Mouse (Mus musculus) lung, postnatal 14 days (tissue): ENCODE measurements around the gene Lactb.

ENCODE experiments used
- DNase-seq: peaks from one replicate; pipeline ENCODE4 v3.0.0; 2021

Gene Lactb

GRCm38 (mm10) chr9:66977982-66978381 is 2.7 kb upstream of the Lactb start:
- no peak for DNase-seq

GRCm38 (mm10) chr9:66977121-66977520 is 1.8 kb upstream of the Lactb start:
- no peak for DNase-seq

- peak; percentile 83 for DNase-seq
Measured at GRCm38 (mm10) chr9:66974721-66975225, 511 bp downstream of the Lactb start.

- DNase-seq: no peak
Measured at GRCm38 (mm10) chr9:66971116-66971515, 4.2 kb downstream of the Lactb start.

DNA sequence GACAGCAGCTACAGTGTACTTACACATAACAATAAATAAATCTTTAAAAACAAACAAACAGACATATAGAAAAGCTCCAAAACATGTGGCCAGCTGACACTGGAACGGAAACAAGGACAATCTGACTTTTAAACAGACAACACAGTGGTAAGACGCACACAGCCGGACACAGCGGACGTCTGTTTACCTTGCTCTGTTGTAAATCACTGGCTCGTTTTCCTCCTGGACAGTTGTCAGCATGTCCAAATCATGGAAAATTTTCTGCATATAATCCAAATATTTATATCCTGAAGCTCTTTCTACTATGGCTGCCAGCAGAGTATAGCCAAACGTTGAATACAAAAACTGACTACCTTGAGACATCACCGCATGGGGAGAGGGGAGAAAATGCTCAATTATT is 7.8 kb downstream of the Lactb start:
- DNase-seq: no peak

DNA sequence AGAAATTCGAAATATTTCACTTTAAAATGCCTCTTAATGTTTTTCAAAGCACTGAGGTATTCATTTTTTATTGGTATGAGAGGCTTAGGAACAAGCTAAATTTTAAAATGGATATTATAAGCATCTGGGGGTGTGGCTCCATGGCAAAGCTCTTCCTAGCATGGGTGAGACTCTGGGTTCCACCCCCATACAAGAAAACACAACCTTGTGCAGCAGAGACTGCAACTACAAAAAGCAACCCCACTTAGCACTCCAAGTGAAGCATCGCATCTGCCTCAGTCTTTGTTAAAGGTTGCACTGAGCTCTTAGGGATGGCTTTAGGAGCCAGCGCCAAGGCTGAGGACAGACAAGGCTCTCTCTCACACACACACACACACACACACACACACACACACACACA is 13.8 kb downstream of the Lactb start:
- DNase-seq: no peak

DNA sequence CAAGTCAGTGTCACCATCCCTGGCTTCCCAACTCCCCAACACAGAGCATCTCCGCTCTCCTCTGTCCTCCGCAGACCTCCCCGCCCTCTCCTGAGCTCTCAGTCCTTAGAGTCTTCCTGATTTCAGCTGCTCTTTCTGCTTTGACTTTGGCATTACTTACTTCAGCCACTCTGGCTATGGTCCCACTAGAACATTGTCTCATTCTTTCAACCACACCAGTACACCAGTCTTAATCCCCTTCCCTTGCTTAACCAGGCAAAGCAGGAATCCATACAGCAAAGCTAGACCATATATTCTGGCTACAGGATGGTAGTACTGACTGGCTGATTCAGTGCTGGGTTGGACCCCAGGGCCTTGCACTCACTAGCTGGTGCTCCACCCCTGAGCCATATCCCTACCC is 17.8 kb downstream of the Lactb start:
- no peak for DNase-seq

GRCm38 (mm10) chr9:66952886-66953285 is 22.4 kb downstream of the Lactb start:
- no peak for DNase-seq

- no peak for DNase-seq
Measured at GRCm38 (mm10) chr9:66952321-66952720, 23.0 kb downstream of the Lactb start.

DNA sequence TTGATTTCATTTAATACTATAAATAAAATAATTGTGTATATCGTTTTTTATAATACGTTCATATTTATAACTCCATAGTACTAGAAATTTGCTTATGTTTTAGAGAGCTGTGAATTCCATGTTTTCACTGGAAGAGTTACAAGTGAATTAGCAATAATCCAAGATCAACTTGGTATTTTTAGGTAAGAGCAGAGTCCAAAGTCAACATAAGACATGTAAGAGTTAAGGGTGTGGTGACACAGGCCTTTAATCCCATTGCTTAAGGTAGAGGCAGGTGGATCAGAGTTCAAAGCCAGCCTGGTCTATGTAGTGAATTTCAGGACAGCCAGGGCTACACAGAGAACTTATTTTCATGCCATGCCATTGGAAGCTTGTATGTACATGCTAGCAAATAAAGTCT is 26.7 kb downstream of the Lactb start:
- no peak for DNase-seq

GRCm38 (mm10) chr9:66945647-66946641 is 29.3 kb downstream of the Lactb start, which contains the start of gene Rps27l:
Gene Rps27l, plus strand, starts transcription at chr9:66946086.
- DNase-seq: peak; percentile 96

DNA sequence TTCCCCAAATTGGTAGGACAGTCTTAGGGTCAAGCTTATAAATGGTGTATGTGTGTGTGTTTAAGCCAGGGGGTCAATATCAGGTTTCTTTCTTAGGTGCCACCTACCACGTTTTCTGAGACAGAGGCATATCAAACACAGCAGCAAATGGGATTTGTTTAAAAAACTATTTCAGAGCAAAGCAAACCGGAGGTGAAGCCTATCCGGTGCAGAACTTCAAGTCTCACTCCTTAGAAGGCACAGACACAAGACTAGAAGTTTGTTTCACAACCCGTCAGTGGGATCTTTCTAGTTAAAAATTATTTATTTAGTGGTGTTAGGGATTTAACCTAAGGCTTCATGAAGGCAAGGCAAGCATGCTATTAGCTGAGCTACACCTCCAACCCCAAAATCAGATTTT is 30.1 kb downstream of the Lactb start:
- DNase-seq: no peak

DNA sequence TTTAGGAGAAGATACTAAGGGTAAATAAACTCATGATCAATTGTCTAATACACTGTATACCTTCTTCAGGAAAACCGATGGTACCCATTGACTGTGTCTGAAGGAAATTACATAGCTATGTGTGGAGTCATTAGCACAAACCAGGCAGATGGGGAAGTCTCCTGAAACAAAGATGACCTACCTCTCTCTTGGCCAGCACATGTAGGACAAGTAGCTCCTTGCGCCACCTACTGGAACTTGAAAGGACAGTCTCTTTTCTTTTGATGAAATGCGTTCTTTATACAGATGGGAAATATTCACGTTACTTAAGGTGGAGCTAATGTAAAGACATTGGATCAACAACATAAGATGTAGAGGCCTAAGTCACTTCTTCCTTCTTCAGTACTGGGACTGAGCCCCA is 36.4 kb downstream of the Lactb start:
- peak; percentile 68 for DNase-seq

- peak; percentile 48 for DNase-seq
Measured at GRCm38 (mm10) chr9:66937507-66937906, 37.8 kb downstream of the Lactb start.

DNA sequence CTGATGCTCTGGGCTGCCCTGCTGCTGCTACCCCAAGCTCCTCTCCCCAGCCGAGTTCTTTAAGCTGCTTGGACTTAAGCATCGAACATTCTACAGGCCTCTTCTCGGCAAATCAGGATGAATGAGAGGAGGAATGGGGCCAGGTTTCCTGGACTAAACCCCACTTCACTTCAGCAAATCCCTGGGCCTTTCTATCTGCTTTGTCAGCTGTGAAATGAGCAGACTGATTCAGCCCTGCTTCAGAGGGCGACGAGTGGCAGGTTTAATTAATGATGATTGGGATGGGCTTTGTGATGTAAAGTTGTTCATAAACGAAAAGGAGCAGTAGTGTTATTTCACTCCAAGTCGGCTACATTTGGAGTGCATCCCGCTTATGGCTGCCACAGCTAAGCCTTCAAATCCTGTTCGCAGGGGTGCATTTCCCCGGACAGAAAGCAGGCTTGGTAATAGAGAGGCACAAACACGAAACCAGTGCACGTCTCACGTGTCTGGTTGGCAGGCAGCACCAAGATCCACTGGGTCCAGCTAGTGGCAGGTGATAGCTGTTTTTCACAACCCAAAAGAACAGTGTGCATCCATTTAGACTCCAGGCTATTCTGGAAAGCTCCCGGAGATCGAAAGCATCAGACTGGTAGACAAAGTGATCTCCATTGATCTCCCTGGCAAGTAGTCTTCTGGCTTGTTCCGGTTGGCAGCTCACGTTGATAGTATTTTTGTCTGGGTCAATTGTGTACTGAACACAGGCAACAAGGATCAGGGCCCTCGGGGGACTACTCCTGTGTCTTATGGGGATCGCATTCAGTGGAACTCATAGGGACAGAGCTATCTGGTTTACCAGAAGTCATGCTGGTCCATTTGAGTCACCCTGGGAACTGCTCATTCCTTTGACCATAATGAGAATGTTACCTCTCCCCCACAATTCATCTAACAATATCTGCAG is 41.1 kb downstream of the Lactb start:
- DNase-seq: no peak

GRCm38 (mm10) chr9:66930351-66930750 is 44.9 kb downstream of the Lactb start:
- no peak for DNase-seq

DNA sequence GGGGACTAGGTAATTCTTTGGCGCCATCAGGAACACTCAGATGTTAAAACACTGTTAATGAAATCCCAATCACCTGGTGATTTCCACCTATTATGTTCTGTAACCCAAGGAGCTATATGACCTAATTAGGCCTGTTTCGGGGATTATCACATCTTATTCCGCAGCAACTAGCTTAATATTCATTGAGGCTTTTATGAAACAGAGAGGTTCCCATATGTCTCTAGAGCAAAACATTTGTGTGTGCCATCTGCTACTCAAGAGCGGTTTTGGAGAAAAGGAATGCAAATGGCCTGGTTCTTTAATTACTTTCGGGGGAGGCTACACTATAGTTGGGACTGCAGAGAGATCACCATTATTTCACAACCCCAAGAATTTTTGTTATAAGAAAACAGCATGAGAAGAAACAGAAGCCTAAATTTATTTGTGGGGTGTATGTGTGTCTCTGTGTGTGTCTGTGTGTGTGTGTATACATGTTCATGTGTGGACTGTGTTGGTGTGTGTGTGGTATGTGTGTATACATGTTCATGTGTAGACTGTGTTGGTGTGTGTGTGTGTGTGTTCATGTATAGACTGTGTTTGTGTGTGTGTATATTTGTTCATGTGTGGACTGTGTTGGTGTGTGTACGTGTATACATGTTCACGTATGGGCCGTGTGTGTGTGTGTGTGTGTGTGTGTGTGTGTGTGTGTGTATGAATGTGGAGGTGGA is 47.4 kb downstream of the Lactb start:
- no peak for DNase-seq

- no peak for DNase-seq
Measured at GRCm38 (mm10) chr9:66925853-66926252, 49.4 kb downstream of the Lactb start.

DNA sequence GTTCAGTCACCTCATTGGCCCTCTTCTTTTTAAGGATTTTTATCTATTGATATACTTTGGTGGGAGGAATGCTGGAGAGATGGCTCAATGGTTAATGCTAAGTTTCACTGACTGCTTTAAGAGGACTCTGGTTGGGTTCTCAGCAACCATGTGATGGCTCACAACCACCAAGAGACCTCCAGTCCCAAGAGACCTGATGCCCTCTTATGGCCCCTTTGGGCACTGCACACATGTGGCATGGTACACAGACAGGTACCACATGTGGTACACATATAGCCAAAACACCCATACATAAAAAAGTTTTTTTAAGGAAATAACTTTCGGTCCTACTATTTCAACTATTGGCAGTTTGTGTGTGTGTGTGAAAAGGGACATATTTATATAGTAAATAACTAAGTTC is 53.2 kb downstream of the Lactb start:
- DNase-seq: no peak

DNA sequence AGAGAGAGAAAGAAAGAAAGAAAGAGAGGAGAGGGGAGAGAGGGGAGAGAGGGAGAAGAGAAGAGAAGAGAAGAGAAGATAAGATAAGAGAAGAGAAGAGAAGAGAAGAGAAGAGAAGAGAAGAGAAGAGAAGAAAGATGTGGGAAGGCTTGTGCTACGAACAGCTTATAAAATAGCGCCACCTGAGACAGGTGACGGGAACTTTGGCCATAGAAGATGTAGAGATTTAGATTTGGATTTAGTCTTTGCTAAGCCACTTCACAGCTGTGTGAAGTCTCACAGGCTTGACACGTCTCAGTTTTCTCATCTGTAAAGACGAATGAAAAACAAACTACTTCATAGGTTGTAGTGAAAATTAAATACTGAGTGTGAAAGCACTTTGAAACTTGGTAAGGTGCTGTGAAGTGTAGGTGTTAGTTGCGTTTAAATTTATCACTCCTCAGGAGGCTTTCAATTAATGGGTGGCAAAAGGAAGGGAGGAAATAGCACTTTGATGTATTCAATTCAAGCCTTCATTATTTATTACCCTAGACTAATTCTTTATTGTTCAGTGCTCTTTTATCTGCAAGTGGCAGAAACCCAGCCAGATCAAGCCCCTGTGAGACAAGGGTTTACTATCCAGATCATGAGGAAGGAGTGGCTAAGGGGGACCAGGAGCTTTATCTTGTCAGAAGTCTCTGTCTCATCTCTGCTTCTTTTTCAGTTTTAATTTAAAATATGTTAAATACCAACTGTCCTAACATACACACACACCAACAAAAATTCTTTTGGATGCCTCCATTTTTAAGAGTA is 54.6 kb downstream of the Lactb start:
- DNase-seq: no peak

GRCm38 (mm10) chr9:66919981-66920380 is 55.3 kb downstream of the Lactb start:
- peak; percentile 21 for DNase-seq
